Mouse (Mus musculus) cerebral cortex, adult 2 months (tissue): ENCODE data around the gene Atp5d.

Experiments
- WGBS: fragments of 180-500 bp; shearing (Covaris S2); methylation state at CpG from one replicate; pipeline ENCODE4 v1.1.7; 2018; 5-methylcytosine and 5-hydroxymethylcytosine counted together

Gene Atp5d

GRCm38 (mm10) chr10:80139975-80140665 is 1.7 kb downstream of the Atp5d start:
- 79% methylated on average over 11 of the region's 11 CpGs for WGBS

- 78% methylated on average over 10 of the region's 10 CpGs for WGBS
These were observed 2.2 kb downstream of the Atp5d start, which contains the start of gene Cbarp for GRCm38 (mm10) chr10:80140666-80141035. TSS of gene Cbarp (minus strand) at chr10:80140835.

GRCm38 (mm10) chr10:80141243-80141642 is 2.8 kb downstream of the Atp5d start:
- under 1% methylated on average over 29 of the region's 29 CpGs for WGBS

- WGBS = 1% methylated on average over 38 of the region's 43 CpGs
These were observed 3.5 kb downstream of the Atp5d start for GRCm38 (mm10) chr10:80141786-80142529.

- WGBS = 0% methylated on average over 15 of the region's 15 CpGs
These were observed 4.1 kb downstream of the Atp5d start for GRCm38 (mm10) chr10:80142530-80142925.

- WGBS = 77% methylated on average over 7 of the region's 7 CpGs
These were observed 5.2 kb downstream of the Atp5d start for GRCm38 (mm10) chr10:80143664-80144063.

GRCm38 (mm10) chr10:80144159-80144558 is 5.7 kb downstream of the Atp5d start:
- 71% methylated on average over 12 of the region's 12 CpGs for WGBS

- 52% methylated on average over 20 of the region's 20 CpGs for WGBS
These were observed 6.7 kb downstream of the Atp5d start for GRCm38 (mm10) chr10:80144864-80145838.

- WGBS = 38% methylated on average over 6 of the region's 6 CpGs
These were observed 7.5 kb downstream of the Atp5d start for GRCm38 (mm10) chr10:80145896-80146295.

- WGBS = 72% methylated on average over 4 of the region's 4 CpGs
These were observed 8.2 kb downstream of the Atp5d start for GRCm38 (mm10) chr10:80146568-80147011.

GRCm38 (mm10) chr10:80147146-80147718 is 8.8 kb downstream of the Atp5d start:
- 63% methylated on average over 5 of the region's 5 CpGs for WGBS

GRCm38 (mm10) chr10:80147719-80148601 is 9.5 kb downstream of the Atp5d start, which contains the start of gene Midn:
TSS of gene Midn (plus strand) at chr10:80148272.
- under 1% methylated on average over 42 of the region's 42 CpGs for WGBS

- under 1% methylated on average over 57 of the region's 57 CpGs for WGBS
These were observed 10.3 kb downstream of the Atp5d start for GRCm38 (mm10) chr10:80148610-80149290.

GRCm38 (mm10) chr10:80149291-80150225 is 11.1 kb downstream of the Atp5d start:
- WGBS = under 1% methylated on average over 88 of the region's 88 CpGs

- under 1% methylated on average over 60 of the region's 71 CpGs for WGBS
These were observed 12.1 kb downstream of the Atp5d start for GRCm38 (mm10) chr10:80150226-80151210.

GRCm38 (mm10) chr10:80151211-80152034 is 13.0 kb downstream of the Atp5d start:
- WGBS = 9% methylated on average over 26 of the region's 26 CpGs
